Mouse (Mus musculus): ENCODE data around the gene Glg1. TPM values are rescaled to one million over a fixed set of nuclear protein-coding genes. Genes with fewer than 3 reads are reported as not detected.

Gene Glg1
- total and polyA plus RNA-seq, 3 experiments: 15.9 to 37.2 (median 34.3) TPM

DNA sequence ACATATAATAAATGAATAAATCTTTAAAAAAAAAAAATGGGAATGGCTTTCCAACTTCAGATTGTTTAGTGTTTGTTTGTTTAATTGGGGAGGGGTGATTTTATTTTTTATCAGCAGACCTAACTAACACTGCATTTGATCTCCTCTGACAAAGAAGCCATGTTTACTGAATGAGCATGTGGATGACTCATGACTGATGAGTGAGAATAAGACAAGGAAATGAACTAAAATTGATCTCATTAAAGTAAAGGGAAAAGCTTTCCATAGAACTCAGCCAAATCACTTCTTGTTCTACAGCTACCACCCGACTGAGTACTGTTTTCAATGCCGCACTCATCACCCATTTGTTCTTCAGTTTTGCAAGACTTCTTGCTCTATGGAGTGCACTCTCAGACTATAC is 25.3 kb downstream of the Glg1 start:
- no peak for DNase-seq (ENCODE audit: low read depth, low spot score)
- H3K27ac ChIP-seq (ENCODE audit: control insufficient read depth, low read depth, low read length): no peak overlapping the region

GRCm38 (mm10) chr8:111224153-111224552 is 34.9 kb downstream of the Glg1 start:
- Histone ChIP-seq H3K27me3 (ENCODE audit: control insufficient read depth in 1 of 2, insufficient read depth in 2 of 2, low read length in 2 of 2) (no peaks in the 10 kb centered on the region), H3K4me1 (ENCODE audit: control insufficient read depth in 1 of 2, insufficient read depth in 2 of 2, low read length in 2 of 2) (peaks cover 0 to 7% of the 10 kb centered on the region in 2 experiments; a peak in 2 of 4 replicates), H3K9me3 (replicated peaks; ENCODE audit: insufficient read depth, low read length) (no peaks in the 10 kb centered on the region), H3K79me2 (ENCODE audit: control insufficient read depth, insufficient read depth, low read length, poor library complexity) (peaks cover 2% of the 10 kb centered on the region; the same call in 1 of the 2 replicates), H3K27ac (ENCODE audit: control insufficient read depth, low read depth, low read length) (no peak overlapping the region), H3K4me3 (ENCODE audit: control insufficient read depth in 1 of 2, insufficient read depth in 1 of 2, low read depth in 2 of 2, low read length in 2 of 2) (no peak overlapping the region), H3K36me3 (ENCODE audit: control insufficient read depth in 1 of 2, insufficient read depth in 2 of 2, low read length in 2 of 2) (peaks cover 0 to 6% of the 10 kb centered on the region in 2 experiments; a peak in 2 of 4 replicates), H3K9ac (ENCODE audit: control insufficient read depth, low read depth, low read length, poor library complexity, severe bottlenecking) (no peak overlapping the region)
- DNase-seq (ENCODE audit: low read depth, low spot score): peak; percentile 72
- TF ChIP-seq POLR2A (IDR thresholded peaks at IDR 0.05; ENCODE audit: control insufficient read depth in 1 of 2, insufficient read depth in 1 of 2, low read depth in 1 of 2, low read length in 2 of 2, poor library complexity in 1 of 2) (no peak), ZNF384 (IDR thresholded peaks at IDR 0.05; ENCODE audit: low read depth, low read length) (peak; percentile 70), ZKSCAN1 (IDR thresholded peaks at IDR 0.05; ENCODE audit: low read depth, low read length) (no peak)

More for the DNA sequence above, 25.3 kb downstream of the Glg1 start:
- no peaks in the 10 kb centered on the region for H3K27me3 ChIP-seq (ENCODE audit: control insufficient read depth in 1 of 2, insufficient read depth in 2 of 2, low read length in 2 of 2)
- no peak overlapping the region for H3K9ac ChIP-seq (ENCODE audit: control insufficient read depth, low read depth, low read length, poor library complexity, severe bottlenecking)
- peaks cover 0 to 16% of the 10 kb centered on the region in 2 experiments; a peak in 2 of 4 replicates for H3K36me3 ChIP-seq (ENCODE audit: control insufficient read depth in 1 of 2, insufficient read depth in 2 of 2, low read length in 2 of 2)
- H3K4me3 ChIP-seq (ENCODE audit: control insufficient read depth in 1 of 2, insufficient read depth in 1 of 2, low read depth in 2 of 2, low read length in 2 of 2): no peak overlapping the region
- TF ChIP-seq CHD1 (IDR thresholded peaks at IDR 0.05; ENCODE audit: low read depth, low read length): no peak
- TF ChIP-seq CHD2 (IDR thresholded peaks at IDR 0.05; ENCODE audit: low read length): no peak
- TF ChIP-seq MXI1 (IDR thresholded peaks at IDR 0.05; ENCODE audit: low read depth, low read length): no peak
- peaks cover 6% of the 10 kb centered on the region; the same call in 1 of the 2 replicates for H3K79me2 ChIP-seq (ENCODE audit: control insufficient read depth, insufficient read depth, low read length, poor library complexity)
- peaks cover 0 to 5% of the 10 kb centered on the region in 2 experiments; a peak in 2 of 4 replicates for H3K4me1 ChIP-seq (ENCODE audit: control insufficient read depth in 1 of 2, insufficient read depth in 2 of 2, low read length in 2 of 2)
- no peaks in the 10 kb centered on the region for H3K9me3 ChIP-seq (replicated peaks; ENCODE audit: insufficient read depth, low read length)

DNA sequence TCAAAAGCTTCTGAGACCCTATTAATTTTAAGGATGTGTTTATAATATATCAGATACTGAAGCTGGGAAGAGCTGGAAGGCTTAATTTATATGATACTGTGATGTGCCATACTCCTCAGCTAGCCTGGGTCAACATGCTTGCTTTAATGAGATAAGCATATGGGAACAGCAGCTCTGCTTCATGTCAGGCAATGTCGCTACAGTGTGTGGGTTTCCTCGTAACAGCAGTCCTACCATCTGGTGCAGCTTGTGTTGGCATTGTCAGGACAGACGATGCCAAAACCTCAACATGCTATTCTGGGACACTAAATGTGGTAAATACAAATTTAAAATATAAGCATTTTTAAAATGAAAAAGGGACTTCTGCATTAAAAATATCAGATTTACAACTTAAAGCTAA is 40.9 kb downstream of the Glg1 start:
- DNase-seq (ENCODE audit: low read depth, low spot score): peak; percentile 51
- Histone ChIP-seq H3K4me1 (ENCODE audit: control insufficient read depth in 1 of 2, insufficient read depth in 2 of 2, low read length in 2 of 2) (peaks cover 0 to 3% of the 10 kb centered on the region in 2 experiments; a peak in 1 of 4 replicates), H3K4me3 (ENCODE audit: control insufficient read depth in 1 of 2, insufficient read depth in 1 of 2, low read depth in 2 of 2, low read length in 2 of 2) (no peak overlapping the region), H3K9ac (ENCODE audit: control insufficient read depth, low read depth, low read length, poor library complexity, severe bottlenecking) (no peak overlapping the region), H3K79me2 (ENCODE audit: control insufficient read depth, insufficient read depth, low read length, poor library complexity) (peaks cover 4% of the 10 kb centered on the region; the same call in 1 of the 2 replicates), H3K27ac (ENCODE audit: control insufficient read depth, low read depth, low read length) (no peak overlapping the region), H3K9me3 (replicated peaks; ENCODE audit: insufficient read depth, low read length) (no peaks in the 10 kb centered on the region), H3K36me3 (ENCODE audit: control insufficient read depth in 1 of 2, insufficient read depth in 2 of 2, low read length in 2 of 2) (peaks cover 0 to 2% of the 10 kb centered on the region in 2 experiments; a peak in 3 of 4 replicates), H3K27me3 (ENCODE audit: control insufficient read depth in 1 of 2, insufficient read depth in 2 of 2, low read length in 2 of 2) (no peaks in the 10 kb centered on the region)
- TF ChIP-seq TAL1 (IDR thresholded peaks at IDR 0.05; ENCODE audit: low read length) (peak; percentile 42), TCF12 (IDR thresholded peaks at IDR 0.05; ENCODE audit: low read depth, low read length) (no peak), E2F4 (IDR thresholded peaks at IDR 0.05; ENCODE audit: borderline replicate concordance, low read depth, low read length) (no peak), MYB (IDR thresholded peaks at IDR 0.05; ENCODE audit: low read depth, low read length) (no peak), HCFC1 (IDR thresholded peaks at IDR 0.05; ENCODE audit: low read depth, low read length) (no peak), MEF2A (IDR thresholded peaks at IDR 0.05; ENCODE audit: extremely low read depth, insufficient replicate concordance, low read depth, low read length, poor library complexity, severe bottlenecking) (no peak), EP300 (IDR thresholded peaks at IDR 0.05; ENCODE audit: low read depth in 1 of 2, low read length in 2 of 2) (0 out of 4 replicates have a peak, but pooled peaks have one; percentile 24 to 29), NRF1 (IDR thresholded peaks at IDR 0.05; ENCODE audit: insufficient read depth, low read depth, low read length, poor library complexity, severe bottlenecking) (no peak), ETS1 (IDR thresholded peaks at IDR 0.05; ENCODE audit: low read depth, low read length) (0 out of 2 replicates have a peak, but pooled peaks have one; percentile 15)
